Mouse (Mus musculus) CH12.LX (cell line): ENCODE results near the gene Krtap17-1. TPM values are rescaled to one million over a fixed set of nuclear protein-coding genes. Genes with fewer than 3 reads are reported as not detected.

Experiments used
- DNase-seq: peaks from one replicate; pipeline ENCODE4 v3.0.0-alpha.2; 2013; ENCODE audit errors: extremely low read depth
- H3K27ac ChIP-seq: 2 replicates; pipeline ENCODE4 v1.5.1; 2012; ENCODE audit warnings: low read depth, mild to moderate bottlenecking, control low read depth, moderate library complexity; ENCODE audit not compliant: insufficient read depth
- H3K27me3 ChIP-seq: replicated peaks from 2 replicates; pipeline ENCODE3; 2012; ENCODE audit warnings: inconsistent platforms
- H3K36me3 ChIP-seq, 2 experiments: replicated peaks in 1 of 2; 2 replicates each; pipeline versions ENCODE3 to v1.6.1; 2012; ENCODE audit warnings: inconsistent platforms in 1 of 2, low read length in 1 of 2, mild to moderate bottlenecking in 1 of 2, mixed read lengths in 1 of 2, moderate library complexity in 1 of 2; ENCODE audit not compliant: control insufficient read depth in 1 of 2, insufficient read depth in 1 of 2
- H3K4me1 ChIP-seq, 2 experiments: 2 replicates each; pipeline ENCODE4 v1.6.1; 2012; ENCODE audit warnings: inconsistent platforms in 1 of 2, moderate library complexity in 1 of 2; ENCODE audit not compliant: insufficient read depth in 2 of 2, control insufficient read depth in 1 of 2
- H3K4me2 ChIP-seq: 2 replicates; pipeline ENCODE4 v1.6.1; 2012; ENCODE audit warnings: low read depth, mild to moderate bottlenecking, control low read depth; ENCODE audit not compliant: poor library complexity, insufficient read depth, severe bottlenecking
- H3K4me3 ChIP-seq, 3 experiments: fragments of 150-350 bp in 1 of 3; sonication (generic) in 1 of 3; replicated peaks in 1 of 3; 2 replicates each; pipeline versions ENCODE3 to v1.5.1; 2011 to 2012; ENCODE audit warnings: low read depth in 2 of 3, low read length in 2 of 3, mild to moderate bottlenecking in 2 of 3, moderate library complexity in 2 of 3, control low read depth in 1 of 3, improper control_type of control experiment in 1 of 3, inconsistent platforms in 1 of 3, mixed read lengths in 1 of 3; ENCODE audit not compliant: poor library complexity in 1 of 3
- H3K79me2 ChIP-seq: replicated peaks from 2 replicates; pipeline ENCODE4 v1.6.1; 2012; ENCODE audit warnings: mild to moderate bottlenecking, moderate library complexity; ENCODE audit not compliant: control insufficient read depth, poor library complexity, insufficient read depth, severe bottlenecking; ENCODE audit errors: extremely low read depth
- H3K9ac ChIP-seq: 2 replicates; pipeline ENCODE4 v1.6.1; 2012; ENCODE audit warnings: low read depth, mild to moderate bottlenecking, control low read depth, moderate library complexity; ENCODE audit not compliant: insufficient read depth
- H3K9me3 ChIP-seq: replicated peaks from 2 replicates; pipeline ENCODE3; 2012; ENCODE audit warnings: low read length, inconsistent platforms, mixed read lengths
- MEF2A ChIP-seq: IDR thresholded peaks from 2 replicates; pipeline ENCODE4 v1.6.1; 2014; ENCODE audit warnings: low read depth, mild to moderate bottlenecking, inconsistent platforms, low read length, improper control_type of control experiment, borderline replicate concordance
- MXI1 ChIP-seq: IDR thresholded peaks from 2 replicates; pipeline ENCODE4 v1.6.1; 2011; ENCODE audit warnings: mild to moderate bottlenecking, low read depth, low read length, improper control_type of control experiment
- TBP ChIP-seq: conservative IDR thresholded peaks from 2 replicates; pipeline ENCODE4 v1.6.1; 2011; ENCODE audit warnings: low read depth, low read length, improper control_type of control experiment
- USF1 ChIP-seq: IDR thresholded peaks from 2 replicates; pipeline ENCODE4 v1.6.1; 2014; ENCODE audit warnings: low read depth, mild to moderate bottlenecking, inconsistent platforms, low read length, improper control_type of control experiment
- dilution Hi-C: fragments of 300-500 bp; cut with MboI; formaldehyde crosslinking; loops from 2 replicates; pipeline ENCODE4 v1.14.3; 2020; ENCODE audit warnings: low sequenced_read_pairs; ENCODE audit not compliant: extremely low pct_unique_long_range_greater_than_20kb, extremely low pct_ligation_motif_present
- in situ Hi-C: fragments of 300-500 bp; cut with MboI; formaldehyde crosslinking; loops from 3 replicates; pipeline ENCODE4 v1.14.3; 2019; ENCODE audit warnings: low sequenced_read_pairs, low pct_ligation_motif_present, low pct_unique_long_range_greater_than_20kb, mixed read lengths
- polyA plus RNA-seq: library from polyadenylated mRNA; unstranded; fragments of >175 nt; gene quantifications from 2 replicates; pipeline ENCODE4 v1.2.1, GENCODE M21; 2012; ENCODE audit warnings: low read depth; ENCODE audit not compliant: insufficient read length
- total RNA-seq, 2 experiments: library from RNA; depleted of rRNA; stranded (reverse); fragments of 300-350 nt in 1 of 2; fragments of >200 nt in 1 of 2; gene quantifications; 2 replicates each; pipeline ENCODE4 v1.2.3; 2012 to 2014

The Krtap17-1 gene
- total and polyA plus RNA-seq, 3 experiments: not detected

GRCm38 (mm10) chr11:99948175-99948574 is 45.6 kb downstream of the Krtap17-1 start, which contains the start of gene Krtap9-5:
Gene Krtap9-5 (plus strand): TSS chr11:99948475.
- Histone ChIP-seq H3K4me1 (no peaks in the 10 kb centered on the region), H3K4me2 (no peak within 1 kb of the TSS), H3K27me3 (peaks cover 51% of the 10 kb centered on the region), H3K9ac (no peak within 1 kb of the TSS), H3K27ac (no peak within 1 kb of the TSS), H3K4me3 (no peak within 1 kb of the TSS), H3K9me3 (peaks cover 6% of the 10 kb centered on the region), H3K79me2 (no peaks in the 10 kb centered on the region), H3K36me3 (no peaks in the 10 kb centered on the region)
- DNase-seq: no peak
- TF ChIP-seq MEF2A (no peak), USF1 (no peak), TBP (no peak), MXI1 (no peak)
- dilution Hi-C loops: no loop called here
- in situ Hi-C loops: no loop called here

Other genes starting within 250 kb of the Krtap17-1 start
Only the 20 nearest of the 32 such genes appear.
- not detected in 2 replicates for gene Krtap4-16, start 142.4 kb downstream of the Krtap17-1 start, total RNA-seq (2012; rRNA removed)
- gene Krtap4-16, start 142.4 kb downstream of the Krtap17-1 start, total RNA-seq (2014; rRNA removed): not detected in 2 replicates
- gene Krtap4-16, start 142.4 kb downstream of the Krtap17-1 start, polyA plus RNA-seq: not detected in 2 replicates
- not detected in 2 replicates for gene Gm11568, start 136.1 kb downstream of the Krtap17-1 start, total RNA-seq (2012; rRNA removed)
- gene Gm11568, start 136.1 kb downstream of the Krtap17-1 start, total RNA-seq (2014; rRNA removed): not detected in 2 replicates
- not detected in 2 replicates for gene Gm11568, start 136.1 kb downstream of the Krtap17-1 start, polyA plus RNA-seq
- not detected in 2 replicates for gene Gm11559, start 129.5 kb downstream of the Krtap17-1 start, total RNA-seq (2012; rRNA removed)
- gene Gm11559, start 129.5 kb downstream of the Krtap17-1 start, total RNA-seq (2014; rRNA removed): not detected in 2 replicates
- gene Gm11559, start 129.5 kb downstream of the Krtap17-1 start, polyA plus RNA-seq: not detected in 2 replicates
- not detected in 2 replicates for gene Krtap9-1, start 120.6 kb downstream of the Krtap17-1 start, total RNA-seq (2012; rRNA removed)
- gene Krtap9-1, start 120.6 kb downstream of the Krtap17-1 start, total RNA-seq (2014; rRNA removed): not detected in 2 replicates
- not detected in 2 replicates for gene Krtap9-1, start 120.6 kb downstream of the Krtap17-1 start, polyA plus RNA-seq
- not detected in 2 replicates for gene Gm11567, start 114.8 kb downstream of the Krtap17-1 start, total RNA-seq (2012; rRNA removed)
- not detected in 2 replicates for gene Gm11567, start 114.8 kb downstream of the Krtap17-1 start, total RNA-seq (2014; rRNA removed)
- not detected in 2 replicates for gene Gm11567, start 114.8 kb downstream of the Krtap17-1 start, polyA plus RNA-seq
- gene Krtap31-1, start 86.1 kb downstream of the Krtap17-1 start, total RNA-seq (2012; rRNA removed): not detected in 2 replicates
- not detected in 2 replicates for gene Krtap31-1, start 86.1 kb downstream of the Krtap17-1 start, total RNA-seq (2014; rRNA removed)
- not detected in 2 replicates for gene Krtap31-1, start 86.1 kb downstream of the Krtap17-1 start, polyA plus RNA-seq
- not detected in 2 replicates for gene Gm11565, start 79.2 kb downstream of the Krtap17-1 start, total RNA-seq (2012; rRNA removed)
- not detected in 2 replicates for gene Gm11565, start 79.2 kb downstream of the Krtap17-1 start, total RNA-seq (2014; rRNA removed)
- not detected in 2 replicates for gene Gm11565, start 79.2 kb downstream of the Krtap17-1 start, polyA plus RNA-seq
- not detected in 2 replicates for gene Krtap31-2, start 57.7 kb downstream of the Krtap17-1 start, total RNA-seq (2012; rRNA removed)
- not detected in 2 replicates for gene Krtap31-2, start 57.7 kb downstream of the Krtap17-1 start, total RNA-seq (2014; rRNA removed)
- gene Krtap31-2, start 57.7 kb downstream of the Krtap17-1 start, polyA plus RNA-seq: not detected in 2 replicates
- not detected in 2 replicates for gene Krtap9-5, start 45.5 kb downstream of the Krtap17-1 start, total RNA-seq (2012; rRNA removed)
- not detected in 2 replicates for gene Krtap9-5, start 45.5 kb downstream of the Krtap17-1 start, total RNA-seq (2014; rRNA removed)
- not detected in 2 replicates for gene Krtap9-5, start 45.5 kb downstream of the Krtap17-1 start, polyA plus RNA-seq
- gene Krtap29-1, start 14.9 kb downstream of the Krtap17-1 start, total RNA-seq (2012; rRNA removed): not detected in 2 replicates
- gene Krtap29-1, start 14.9 kb downstream of the Krtap17-1 start, total RNA-seq (2014; rRNA removed): not detected in 2 replicates
- not detected in 2 replicates for gene Krtap29-1, start 14.9 kb downstream of the Krtap17-1 start, polyA plus RNA-seq
- gene Krtap16-1, start 7.4 kb downstream of the Krtap17-1 start, total RNA-seq (2012; rRNA removed): not detected in 2 replicates
- gene Krtap16-1, start 7.4 kb downstream of the Krtap17-1 start, total RNA-seq (2014; rRNA removed): not detected in 2 replicates
- gene Krtap16-1, start 7.4 kb downstream of the Krtap17-1 start, polyA plus RNA-seq: not detected in 2 replicates
- gene Krt33a, start 22.2 kb upstream of the Krtap17-1 start, total RNA-seq (2012; rRNA removed): not detected in 2 replicates
- not detected in 2 replicates for gene Krt33a, start 22.2 kb upstream of the Krtap17-1 start, total RNA-seq (2014; rRNA removed)
- not detected in 2 replicates for gene Krt33a, start 22.2 kb upstream of the Krtap17-1 start, polyA plus RNA-seq
- not detected in 2 replicates for gene Krt33b, start 35.9 kb upstream of the Krtap17-1 start, total RNA-seq (2012; rRNA removed)
- gene Krt33b, start 35.9 kb upstream of the Krtap17-1 start, total RNA-seq (2014; rRNA removed): not detected in 2 replicates
- gene Krt33b, start 35.9 kb upstream of the Krtap17-1 start, polyA plus RNA-seq: not detected in 2 replicates
- not detected in 2 replicates for gene Krt34, start 47.6 kb upstream of the Krtap17-1 start, total RNA-seq (2012; rRNA removed)
- not detected in 2 replicates for gene Krt34, start 47.6 kb upstream of the Krtap17-1 start, total RNA-seq (2014; rRNA removed)
- gene Krt34, start 47.6 kb upstream of the Krtap17-1 start, polyA plus RNA-seq: not detected in 2 replicates
- gene Krt31, start 56.6 kb upstream of the Krtap17-1 start, total RNA-seq (2012; rRNA removed): not detected in 2 replicates
- gene Krt31, start 56.6 kb upstream of the Krtap17-1 start, total RNA-seq (2014; rRNA removed): not detected in 2 replicates
- not detected in 2 replicates for gene Krt31, start 56.6 kb upstream of the Krtap17-1 start, polyA plus RNA-seq
- not detected in 2 replicates for gene Krt32, start 94.2 kb upstream of the Krtap17-1 start, total RNA-seq (2012; rRNA removed)
- gene Krt32, start 94.2 kb upstream of the Krtap17-1 start, total RNA-seq (2014; rRNA removed): not detected in 2 replicates
- gene Krt32, start 94.2 kb upstream of the Krtap17-1 start, polyA plus RNA-seq: not detected in 2 replicates
- not detected in 2 replicates for gene Krt35, start 102.2 kb upstream of the Krtap17-1 start, total RNA-seq (2012; rRNA removed)
- not detected in 2 replicates for gene Krt35, start 102.2 kb upstream of the Krtap17-1 start, total RNA-seq (2014; rRNA removed)
- not detected in 2 replicates for gene Krt35, start 102.2 kb upstream of the Krtap17-1 start, polyA plus RNA-seq
- gene Krt36, start 111.6 kb upstream of the Krtap17-1 start, total RNA-seq (2012; rRNA removed): not detected in 2 replicates
- not detected in 2 replicates for gene Krt36, start 111.6 kb upstream of the Krtap17-1 start, total RNA-seq (2014; rRNA removed)
- not detected in 2 replicates for gene Krt36, start 111.6 kb upstream of the Krtap17-1 start, polyA plus RNA-seq
- not detected in 2 replicates for gene Krt13, start 127.6 kb upstream of the Krtap17-1 start, total RNA-seq (2012; rRNA removed)
- not detected in 2 replicates for gene Krt13, start 127.6 kb upstream of the Krtap17-1 start, total RNA-seq (2014; rRNA removed)
- gene Krt13, start 127.6 kb upstream of the Krtap17-1 start, polyA plus RNA-seq: not detected in 2 replicates
- 0.21 TPM in 2 replicates for gene Krt15, start 141.9 kb upstream of the Krtap17-1 start, total RNA-seq (2012; rRNA removed)
- gene Krt15, start 141.9 kb upstream of the Krtap17-1 start, total RNA-seq (2014; rRNA removed): not detected in 2 replicates
- not detected in 2 replicates for gene Krt15, start 141.9 kb upstream of the Krtap17-1 start, polyA plus RNA-seq